Mouse (Mus musculus) ES-E14 (cell line): ENCODE data around the gene Atp6v0a1. TPM values are rescaled to one million over a fixed set of nuclear protein-coding genes. Genes with fewer than 3 reads are reported as not detected.

Experiments
- DNase-seq: peaks from one replicate; pipeline ENCODE4 v3.0.0-alpha.2; 2013; ENCODE audit warnings: low read depth, low spot score
- H3K27ac ChIP-seq: 2 replicates; pipeline ENCODE4 v1.5.1; 2012; ENCODE audit warnings: low read depth, mild to moderate bottlenecking, low read length, moderate library complexity, mixed read lengths; ENCODE audit not compliant: poor library complexity, insufficient read depth, severe bottlenecking
- H3K36me3 ChIP-seq: 2 replicates; pipeline ENCODE4 v1.6.1; 2012; ENCODE audit warnings: mild to moderate bottlenecking, low read length, moderate library complexity, mixed read lengths; ENCODE audit not compliant: control insufficient read depth, poor library complexity, insufficient read depth, severe bottlenecking
- H3K4me1 ChIP-seq, 2 experiments: fragments of 150-350 bp in 1 of 2; sonication (generic) in 1 of 2; 2 replicates each; pipeline ENCODE4 v1.6.1; 2012; ENCODE audit warnings: low read length in 2 of 2, mild to moderate bottlenecking in 1 of 2, mixed read lengths in 1 of 2; ENCODE audit not compliant: control insufficient read depth in 2 of 2, insufficient read depth in 2 of 2, poor library complexity in 1 of 2
- H3K4me3 ChIP-seq, 2 experiments: fragments of 150-350 bp in 1 of 2; sonication (generic) in 1 of 2; 2 replicates each; pipeline ENCODE4 v1.5.1; 2012; ENCODE audit warnings: low read length in 2 of 2, low read depth in 1 of 2, mild to moderate bottlenecking in 1 of 2, mixed read lengths in 1 of 2; ENCODE audit not compliant: insufficient read depth in 1 of 2, poor library complexity in 1 of 2, severe bottlenecking in 1 of 2
- H3K9ac ChIP-seq: 2 replicates; pipeline ENCODE4 v1.6.1; 2012; ENCODE audit warnings: low read depth, mild to moderate bottlenecking, low read length, mixed read lengths; ENCODE audit not compliant: poor library complexity, insufficient read depth, severe bottlenecking
- H3K9me3 ChIP-seq: fragments of 150-350 bp; sonication (generic); 2 replicates; pipeline ENCODE4 v1.6.1; 2012; ENCODE audit warnings: low read depth, mild to moderate bottlenecking, low read length; ENCODE audit not compliant: control insufficient read depth, insufficient read depth
- CHD2 ChIP-seq: IDR thresholded peaks from 2 replicates; pipeline ENCODE4 v1.6.1; 2014; ENCODE audit warnings: mild to moderate bottlenecking, low read depth, low read length, inconsistent platforms
- HCFC1 ChIP-seq: IDR thresholded peaks from 2 replicates; pipeline ENCODE4 v1.6.1; 2012; ENCODE audit warnings: low read length, inconsistent platforms, borderline replicate concordance; ENCODE audit not compliant: insufficient read depth
- MAFK ChIP-seq: IDR thresholded peaks from 2 replicates; pipeline ENCODE4 v1.6.1; 2014; ENCODE audit warnings: mild to moderate bottlenecking, low read depth, low read length, inconsistent platforms; ENCODE audit not compliant: insufficient read depth
- ZC3H11A ChIP-seq: IDR thresholded peaks from 2 replicates; pipeline ENCODE4 v1.6.1; 2012; ENCODE audit warnings: low read depth, mild to moderate bottlenecking, inconsistent platforms, low read length, borderline replicate concordance
- ZNF384 ChIP-seq: IDR thresholded peaks from 2 replicates; pipeline ENCODE4 v1.6.1; 2012; ENCODE audit warnings: low read depth, low read length, inconsistent platforms
- in situ Hi-C, 2 experiments: fragments of 600-800 bp; cut with MboI; formaldehyde crosslinking; loops; one replicate each; pipeline ENCODE4 v1.15.1; 2025; ENCODE audit warnings: low sequenced_read_pairs in 2 of 2, inconsistent platforms in 1 of 2; ENCODE audit not compliant: unreplicated experiment in 2 of 2
- total RNA-seq: library from RNA; depleted of rRNA; stranded (reverse); fragments of 300-350 nt; gene quantifications from 2 replicates; pipeline ENCODE4 v1.2.3, GENCODE M21; 2012

Gene Atp6v0a1
- total RNA-seq, 1 experiment, result 38.1 TPM

GRCm38 (mm10) chr11:100967881-100968420 is 41.3 kb upstream of the Atp6v0a1 start:
- no peak for TF ChIP-seq CHD2
- TF ChIP-seq MAFK, result no peak
- TF ChIP-seq HCFC1, result no peak
- TF ChIP-seq ZC3H11A, result no peak
- TF ChIP-seq ZNF384, result no peak
- Histone ChIP-seq H3K9me3 (no peaks in the 10 kb centered on the region), H3K27ac (no peak overlapping the region), H3K4me3 (no peak overlapping the region), H3K9ac (no peak overlapping the region), H3K4me1 (peaks cover 1 to 8% of the 10 kb centered on the region in 2 experiments; a peak in 3 of 4 replicates), H3K36me3 (no peaks in the 10 kb centered on the region)
- DNase-seq, result no peak
- in situ Hi-C loops, result no loop called here

DNA sequence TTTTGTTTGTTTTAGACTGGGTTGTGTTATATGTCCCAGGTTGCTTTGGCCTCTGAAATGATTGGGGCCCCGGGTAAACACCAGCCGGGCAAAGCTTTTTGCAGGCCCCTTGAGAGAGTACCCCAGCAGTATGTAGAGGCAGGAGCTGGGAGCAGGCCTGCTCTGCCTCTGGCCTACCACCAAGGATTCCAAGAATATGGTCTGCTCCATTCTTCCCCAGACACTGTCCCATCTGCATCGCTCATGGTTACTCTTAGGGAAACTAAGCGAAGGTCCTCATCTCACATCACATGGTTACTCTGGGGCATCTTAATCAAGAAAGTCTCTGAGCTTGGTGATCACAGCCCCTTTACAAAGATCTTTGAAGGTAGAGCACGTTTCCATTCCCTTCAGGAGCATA is 40.8 kb upstream of the Atp6v0a1 start:
- H3K36me3 ChIP-seq, result no peaks in the 10 kb centered on the region
- no peaks in the 10 kb centered on the region for H3K9me3 ChIP-seq
- no peak overlapping the region for H3K9ac ChIP-seq
- in situ Hi-C loops, result no loop called here
- peaks cover 1 to 8% of the 10 kb centered on the region in 2 experiments; a peak in 2 of 4 replicates for H3K4me1 ChIP-seq
- no peak overlapping the region for H3K27ac ChIP-seq
- TF ChIP-seq ZC3H11A, result no peak
- TF ChIP-seq MAFK, result no peak
- TF ChIP-seq HCFC1, result no peak
- no peak for TF ChIP-seq ZNF384
- no peak for TF ChIP-seq CHD2
- DNase-seq, result no peak
- peak overlapping the region in 1 of 2 experiments; percentile 74; a peak in 1 of 4 replicates for H3K4me3 ChIP-seq

GRCm38 (mm10) chr11:100969189-100969743 is 40.0 kb upstream of the Atp6v0a1 start:
- no peak for DNase-seq
- in situ Hi-C loops, result no loop called here
- no peaks in the 10 kb centered on the region for H3K36me3 ChIP-seq
- peaks cover 1 to 2% of the 10 kb centered on the region in 2 experiments; a peak in 2 of 4 replicates for H3K4me1 ChIP-seq
- H3K9me3 ChIP-seq, result no peaks in the 10 kb centered on the region
- TF ChIP-seq ZC3H11A, result no peak
- no peak for TF ChIP-seq MAFK
- TF ChIP-seq CHD2, result no peak
- no peak for TF ChIP-seq ZNF384
- no peak for TF ChIP-seq HCFC1
- no peak overlapping the region for H3K27ac ChIP-seq
- H3K9ac ChIP-seq, result peak overlapping the region; percentile 29; the same call in 1 of the 2 replicates
- peak overlapping the region; percentile 63 to 74 for H3K4me3 ChIP-seq

DNA sequence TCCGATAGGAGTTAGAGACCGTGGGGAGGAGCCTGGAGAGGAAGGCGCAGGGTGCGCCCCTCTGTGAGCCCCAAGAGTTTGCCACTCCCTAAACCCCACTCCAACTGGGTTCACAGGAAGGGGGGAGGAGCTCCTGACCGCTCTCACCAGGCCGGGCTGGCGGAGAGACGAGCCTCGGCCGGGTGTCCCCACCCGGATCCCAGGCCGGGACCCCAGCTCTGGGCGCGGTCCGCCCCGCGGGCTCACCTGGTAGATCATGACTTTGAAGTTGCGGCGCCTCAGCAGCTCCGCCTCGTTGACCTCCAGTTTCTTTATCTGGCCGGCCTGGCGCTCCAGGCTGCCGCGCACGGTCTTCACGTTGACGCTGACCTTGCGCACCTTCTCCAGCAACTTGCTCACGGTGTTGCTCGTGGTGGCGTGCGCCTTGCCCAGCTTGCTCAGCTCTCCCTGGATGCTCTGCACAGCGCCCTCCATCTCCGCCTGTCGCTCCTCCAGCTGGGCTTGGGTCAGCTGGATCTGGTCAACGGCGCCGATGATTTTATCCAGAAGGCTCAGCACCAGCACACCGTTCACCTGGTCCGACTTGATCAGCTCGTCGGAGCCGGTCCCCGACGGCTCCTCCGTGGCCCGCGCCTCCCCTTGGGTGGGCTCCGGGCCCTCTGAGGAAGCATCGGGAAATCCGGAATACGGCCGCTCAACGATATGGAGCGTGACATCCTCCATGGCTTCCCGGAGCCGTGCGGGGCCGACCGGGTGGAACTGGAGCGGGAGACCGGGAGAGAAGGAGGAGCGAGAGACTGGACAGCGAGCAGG is 39.3 kb upstream of the Atp6v0a1 start:
- Histone ChIP-seq H3K4me1 (0 out of 4 replicates have a peak, but pooled peaks cover 0 to 1% of the 10 kb centered on the region in 2 experiments), H3K36me3 (no peaks in the 10 kb centered on the region), H3K27ac (no peak overlapping the region), H3K4me3 (peak overlapping the region; percentile 63 to 74), H3K9ac (peak overlapping the region; percentile 67), H3K9me3 (no peaks in the 10 kb centered on the region)
- in situ Hi-C loops, result no loop called here
- TF ChIP-seq MAFK, result no peak
- no peak for TF ChIP-seq ZNF384
- TF ChIP-seq CHD2, result no peak
- no peak for TF ChIP-seq HCFC1
- TF ChIP-seq ZC3H11A, result no peak
- no peak for DNase-seq
